Mouse (Mus musculus): Measurements from ENCODE around the gene AI661453. TPM values are rescaled to one million over a fixed set of nuclear protein-coding genes. Genes with fewer than 3 reads are reported as not detected.

The AI661453 gene
- polyA plus RNA-seq, 1 experiment: 13.0 TPM

- WGBS: 60% methylated on average over 7 of the region's 7 CpGs
- no peak for TF ChIP-seq CTCF (IDR thresholded peaks at IDR 0.05; ENCODE audit: insufficient read depth, low read length)
- no peak for TF ChIP-seq POLR2A (IDR thresholded peaks at IDR 0.05; ENCODE audit: borderline replicate concordance, extremely low read depth, low read depth, low read length)
- no peak for DNase-seq
- H3K4me3 ChIP-seq (replicated peaks; ENCODE audit: extremely low read depth, low read depth, low read length): no peak overlapping the region
- peaks cover 2% of the 10 kb centered on the region; the same call in 1 of the 2 replicates for H3K4me1 ChIP-seq (ENCODE audit: control insufficient read depth, insufficient read depth, low read length)
These were observed 13.8 kb downstream of the AI661453 start for GRCm38 (mm10) chr17:47450239-47450638.

GRCm38 (mm10) chr17:47450880-47451565 is 14.6 kb downstream of the AI661453 start:
- TF ChIP-seq CTCF (IDR thresholded peaks at IDR 0.05; ENCODE audit: insufficient read depth, low read length) (no peak), POLR2A (IDR thresholded peaks at IDR 0.05; ENCODE audit: borderline replicate concordance, extremely low read depth, low read depth, low read length) (no peak)
- peak; percentile 66 for DNase-seq
- Histone ChIP-seq H3K4me3 (replicated peaks; ENCODE audit: extremely low read depth, low read depth, low read length) (no peak overlapping the region), H3K4me1 (ENCODE audit: control insufficient read depth, insufficient read depth, low read length) (peaks cover under 1% of the 10 kb centered on the region; the same call in 1 of the 2 replicates)
- 55% methylated on average over 12 of the region's 12 CpGs for WGBS

GRCm38 (mm10) chr17:47452886-47453285 is 16.5 kb downstream of the AI661453 start:
- TF ChIP-seq POLR2A (IDR thresholded peaks at IDR 0.05; ENCODE audit: borderline replicate concordance, extremely low read depth, low read depth, low read length) (no peak), CTCF (IDR thresholded peaks at IDR 0.05; ENCODE audit: insufficient read depth, low read length) (no peak)
- 57% methylated on average over 7 of the region's 7 CpGs for WGBS
- no peak for DNase-seq
- no peak overlapping the region for H3K4me3 ChIP-seq (replicated peaks; ENCODE audit: extremely low read depth, low read depth, low read length)
- no peaks in the 10 kb centered on the region for H3K4me1 ChIP-seq (ENCODE audit: control insufficient read depth, insufficient read depth, low read length)

- WGBS: 28% methylated on average over 8 of the region's 8 CpGs
- TF ChIP-seq CTCF (IDR thresholded peaks at IDR 0.05; ENCODE audit: insufficient read depth, low read length): no peak
- no peak for TF ChIP-seq POLR2A (IDR thresholded peaks at IDR 0.05; ENCODE audit: borderline replicate concordance, extremely low read depth, low read depth, low read length)
- no peak for DNase-seq
- no peak overlapping the region for H3K4me3 ChIP-seq (replicated peaks; ENCODE audit: extremely low read depth, low read depth, low read length)
- peaks cover 3% of the 10 kb centered on the region; the same call in 1 of the 2 replicates for H3K4me1 ChIP-seq (ENCODE audit: control insufficient read depth, insufficient read depth, low read length)
These were observed 18.3 kb downstream of the AI661453 start for GRCm38 (mm10) chr17:47454675-47455074.

- H3K4me3 ChIP-seq (replicated peaks; ENCODE audit: extremely low read depth, low read depth, low read length): no peak overlapping the region
- H3K4me1 ChIP-seq (ENCODE audit: control insufficient read depth, insufficient read depth, low read length): peaks cover 5% of the 10 kb centered on the region
- 64% methylated on average over 13 of the region's 13 CpGs for WGBS
- no peak for DNase-seq
- TF ChIP-seq CTCF (IDR thresholded peaks at IDR 0.05; ENCODE audit: insufficient read depth, low read length) (no peak), POLR2A (IDR thresholded peaks at IDR 0.05; ENCODE audit: borderline replicate concordance, extremely low read depth, low read depth, low read length) (no peak)
These were observed 21.9 kb downstream of the AI661453 start for GRCm38 (mm10) chr17:47458310-47458709.

- no peak for TF ChIP-seq POLR2A (IDR thresholded peaks at IDR 0.05; ENCODE audit: borderline replicate concordance, extremely low read depth, low read depth, low read length)
- no peak for TF ChIP-seq CTCF (IDR thresholded peaks at IDR 0.05; ENCODE audit: insufficient read depth, low read length)
- 71% methylated on average over 2 of the region's 2 CpGs for WGBS
- H3K4me3 ChIP-seq (replicated peaks; ENCODE audit: extremely low read depth, low read depth, low read length): no peak overlapping the region
- peaks cover 5% of the 10 kb centered on the region for H3K4me1 ChIP-seq (ENCODE audit: control insufficient read depth, insufficient read depth, low read length)
- DNase-seq: no peak
These were observed 22.5 kb downstream of the AI661453 start for GRCm38 (mm10) chr17:47458936-47459335.

- H3K4me1 ChIP-seq (ENCODE audit: control insufficient read depth, insufficient read depth, low read length): peaks cover 5% of the 10 kb centered on the region
- no peak for TF ChIP-seq CTCF (IDR thresholded peaks at IDR 0.05; ENCODE audit: insufficient read depth, low read length)
- TF ChIP-seq POLR2A (IDR thresholded peaks at IDR 0.05; ENCODE audit: borderline replicate concordance, extremely low read depth, low read depth, low read length): no peak
- WGBS: 36% methylated on average over 3 of the region's 3 CpGs
- H3K4me3 ChIP-seq (replicated peaks; ENCODE audit: extremely low read depth, low read depth, low read length): no peak overlapping the region
- DNase-seq: no peak
These were observed 23.0 kb downstream of the AI661453 start for GRCm38 (mm10) chr17:47459341-47459919.

- WGBS: 49% methylated on average over 3 of the region's 3 CpGs
- TF ChIP-seq CTCF (IDR thresholded peaks at IDR 0.05; ENCODE audit: insufficient read depth, low read length) (no peak), POLR2A (IDR thresholded peaks at IDR 0.05; ENCODE audit: borderline replicate concordance, extremely low read depth, low read depth, low read length) (no peak)
- no peak overlapping the region for H3K4me3 ChIP-seq (replicated peaks; ENCODE audit: extremely low read depth, low read depth, low read length)
- peaks cover 5% of the 10 kb centered on the region for H3K4me1 ChIP-seq (ENCODE audit: control insufficient read depth, insufficient read depth, low read length)
- no peak for DNase-seq
These were observed 25.3 kb downstream of the AI661453 start for GRCm38 (mm10) chr17:47461688-47462087.

GRCm38 (mm10) chr17:47462209-47462608 is 25.8 kb downstream of the AI661453 start:
- DNase-seq: no peak
- TF ChIP-seq CTCF (IDR thresholded peaks at IDR 0.05; ENCODE audit: insufficient read depth, low read length): no peak
- TF ChIP-seq POLR2A (IDR thresholded peaks at IDR 0.05; ENCODE audit: borderline replicate concordance, extremely low read depth, low read depth, low read length): no peak
- Histone ChIP-seq H3K4me3 (replicated peaks; ENCODE audit: extremely low read depth, low read depth, low read length) (no peak overlapping the region), H3K4me1 (ENCODE audit: control insufficient read depth, insufficient read depth, low read length) (peaks cover 5% of the 10 kb centered on the region)
- 54% methylated on average over 7 of the region's 7 CpGs for WGBS

All from lung, adult 2 months (tissue).